Mouse (Mus musculus) forebrain, embryonic 16.5 days (tissue): ENCODE measurements around the gene AA467197. TPM values are rescaled to one million over a fixed set of nuclear protein-coding genes. Genes with fewer than 3 reads are reported as not detected.

Source experiments
- ATAC-seq: fragments of 200-750 bp; cut with Nextera tagmentation; 2 replicates; pipeline ENCODE4 v1.8.0; 2017; ENCODE audit warnings: mild to moderate bottlenecking, moderate library complexity
- H3K27ac ChIP-seq: fragments of 300-500 bp; sonication (generic); 2 replicates; pipeline ENCODE4 v1.5.1; 2014; ENCODE audit warnings: low read length, control low read depth
- H3K27me3 ChIP-seq: fragments of 300-500 bp; sonication (generic); replicated peaks from 2 replicates; pipeline ENCODE4 v1.6.1; 2014; ENCODE audit warnings: low read length; ENCODE audit not compliant: control insufficient read depth, insufficient read depth
- H3K36me3 ChIP-seq: fragments of 300-500 bp; sonication (generic); 2 replicates; pipeline ENCODE4 v1.6.1; 2014; ENCODE audit not compliant: control insufficient read depth, insufficient read depth
- H3K4me1 ChIP-seq: fragments of 300-500 bp; sonication (generic); replicated peaks from 2 replicates; pipeline ENCODE4 v1.6.1; 2014; ENCODE audit warnings: low read length; ENCODE audit not compliant: control insufficient read depth, insufficient read depth
- H3K4me2 ChIP-seq: fragments of 300-500 bp; sonication (generic); 2 replicates; pipeline ENCODE4 v1.6.1; 2014; ENCODE audit warnings: mild to moderate bottlenecking, low read length, control low read depth
- H3K4me3 ChIP-seq: fragments of 300-500 bp; sonication (generic); replicated peaks from 2 replicates; pipeline ENCODE4 v1.5.1; 2014; ENCODE audit warnings: mild to moderate bottlenecking, low read length, control low read depth
- H3K9ac ChIP-seq: fragments of 300-500 bp; sonication (generic); replicated peaks from 2 replicates; pipeline ENCODE4 v1.6.1; 2014; ENCODE audit warnings: low read depth, low read length, control low read depth
- H3K9me3 ChIP-seq: fragments of 300-500 bp; sonication (generic); 2 replicates; pipeline ENCODE4 v1.6.1; 2016; ENCODE audit warnings: low read length; ENCODE audit not compliant: control insufficient read depth
- WGBS: fragments of 180-500 bp; shearing (Covaris S2); extraction: QIAGEN DNeasy Blood & Tissue Kit; methylation state at CpG from one replicate; pipeline ENCODE4 v1.1.7; 2014; 5-methylcytosine and 5-hydroxymethylcytosine counted together
- polyA plus RNA-seq: library from polyadenylated mRNA; unstranded; fragments of >200 nt; fragmentation: Nextera tagmentation; extraction: Ambion mirVana; gene quantifications from 2 replicates; pipeline ENCODE4 v1.2.1, GENCODE M21; 2015

Gene AA467197
- polyA plus RNA-seq, 1 experiment from 2014 or later = not detected

DNA sequence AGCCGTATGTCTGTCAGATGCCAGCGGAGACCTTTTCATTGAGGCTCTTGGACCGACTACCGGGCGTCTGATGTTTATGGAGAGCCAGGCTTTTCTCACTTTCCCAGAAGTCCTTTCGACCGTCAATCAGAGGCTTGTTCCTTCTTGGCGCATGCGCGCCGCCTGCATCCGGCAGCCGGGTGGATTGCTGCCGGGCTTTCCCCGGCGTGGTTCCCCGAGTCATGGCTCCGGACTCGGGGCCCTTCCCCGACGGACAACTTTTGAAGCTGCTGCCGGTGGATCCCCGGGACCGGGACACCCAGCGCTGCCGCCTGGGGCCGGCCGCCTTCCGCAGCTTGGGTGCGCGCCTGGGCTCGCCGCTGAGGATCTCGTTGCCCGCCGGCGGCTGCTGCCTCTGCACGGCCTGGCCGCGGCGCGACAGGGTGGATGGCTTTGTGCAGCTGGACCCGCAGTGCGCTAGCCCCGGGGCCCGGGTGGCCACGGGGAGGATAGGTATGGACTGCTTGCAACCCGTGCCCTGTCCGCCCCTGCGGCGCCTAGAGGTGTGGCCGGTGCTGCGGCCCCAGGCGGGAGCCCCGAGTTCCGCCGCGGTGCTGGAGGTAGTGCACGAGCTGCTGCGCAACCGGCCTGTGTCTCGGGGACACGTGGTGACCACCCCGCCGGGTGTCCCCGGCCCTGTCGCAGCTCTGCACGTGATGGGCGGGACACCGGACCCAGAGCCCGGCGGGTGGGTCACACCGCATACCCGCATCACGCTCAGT is 6.1 kb upstream of the AA467197 start:
- peak; percentile 88 for ATAC-seq
- H3K4me1 ChIP-seq = peaks cover 14% of the 10 kb centered on the region
- H3K36me3 ChIP-seq = 0 out of 2 replicates have a peak, but pooled peaks cover 6% of the 10 kb centered on the region
- H3K4me3 ChIP-seq = peak overlapping the region; percentile 98
- whole genome bisulfite sequencing = under 1% methylated on average over 72 of the region's 75 CpGs
- H3K27ac ChIP-seq = peak overlapping the region; percentile 73
- H3K4me2 ChIP-seq = peak overlapping the region; percentile 91
- peak overlapping the region; percentile 90 for H3K9ac ChIP-seq
- no peaks in the 10 kb centered on the region for H3K9me3 ChIP-seq
- H3K27me3 ChIP-seq = no peaks in the 10 kb centered on the region

DNA sequence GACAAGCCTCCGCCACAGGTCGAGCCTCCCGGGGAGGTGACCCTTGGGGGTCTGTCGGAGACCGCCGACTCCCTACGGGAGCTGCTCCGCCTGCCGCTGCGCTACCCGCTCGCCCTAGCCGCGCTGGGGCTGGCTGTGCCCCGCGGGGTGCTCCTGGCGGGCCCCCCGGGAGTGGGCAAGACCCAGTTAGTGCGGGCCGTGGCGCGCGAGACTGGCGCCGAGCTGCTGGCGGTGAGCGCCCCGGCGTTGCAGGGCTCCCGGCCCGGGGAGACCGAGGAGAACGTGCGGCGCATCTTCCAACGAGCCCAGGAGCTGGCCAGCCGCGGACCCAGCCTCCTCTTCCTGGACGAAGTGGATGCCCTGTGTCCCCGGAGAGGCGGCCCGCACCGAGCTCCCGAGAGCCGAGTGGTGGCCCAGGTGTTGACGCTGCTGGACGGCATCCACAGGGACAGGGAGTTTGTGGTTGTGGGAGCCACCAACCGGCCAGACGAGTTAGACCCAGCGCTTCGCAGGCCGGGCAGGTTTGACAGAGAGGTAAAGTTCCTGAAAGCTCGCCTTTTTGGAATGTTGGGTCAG is 5.5 kb upstream of the AA467197 start:
- 0% methylated on average over 52 of the region's 53 CpGs for WGBS
- H3K27me3 ChIP-seq = no peaks in the 10 kb centered on the region
- no peak for ATAC-seq
- H3K4me1 ChIP-seq = peaks cover 14% of the 10 kb centered on the region
- H3K4me2 ChIP-seq = peak overlapping the region; percentile 91
- 0 out of 2 replicates have a peak, but pooled peaks cover 6% of the 10 kb centered on the region for H3K36me3 ChIP-seq
- H3K27ac ChIP-seq = no peak overlapping the region
- H3K9ac ChIP-seq = peak overlapping the region; percentile 90
- no peaks in the 10 kb centered on the region for H3K9me3 ChIP-seq
- H3K4me3 ChIP-seq = peak overlapping the region; percentile 98

DNA sequence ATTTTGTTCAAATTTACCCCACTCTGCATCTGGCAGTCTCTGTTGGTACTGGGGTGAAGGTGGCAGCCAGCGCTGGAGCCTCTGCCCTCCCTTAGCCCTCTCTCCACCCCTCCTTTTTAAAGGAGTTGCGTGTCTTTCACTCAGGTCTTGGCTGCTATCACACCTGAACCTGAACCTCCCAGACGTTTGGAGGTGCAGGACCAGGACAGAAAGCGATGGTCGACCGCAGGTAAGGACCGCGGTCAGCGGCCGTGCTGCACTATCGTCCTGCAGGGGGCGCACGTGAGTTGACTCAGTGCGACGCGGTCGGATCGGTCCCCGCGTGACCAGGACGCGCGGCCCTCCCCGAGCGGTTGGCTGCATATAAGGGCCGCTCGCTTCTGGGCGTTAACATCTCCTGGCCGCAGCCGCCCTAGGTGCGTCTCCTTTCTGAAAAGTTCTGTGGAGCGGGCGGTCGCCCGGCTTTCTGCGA is 776 bp downstream of the AA467197 start:
- Histone ChIP-seq H3K27ac (no peak overlapping the region), H3K36me3 (0 out of 2 replicates have a peak, but pooled peaks cover 4% of the 10 kb centered on the region), H3K27me3 (peaks cover 5% of the 10 kb centered on the region; the same call in 1 of the 2 replicates), H3K9ac (peak overlapping the region; percentile 48), H3K4me2 (peak overlapping the region; percentile 74), H3K4me3 (peak overlapping the region; percentile 44), H3K4me1 (peaks cover 5% of the 10 kb centered on the region), H3K9me3 (no peaks in the 10 kb centered on the region)
- 1% methylated on average over 36 of the region's 36 CpGs for WGBS
- ATAC-seq = peak; percentile 71

DNA sequence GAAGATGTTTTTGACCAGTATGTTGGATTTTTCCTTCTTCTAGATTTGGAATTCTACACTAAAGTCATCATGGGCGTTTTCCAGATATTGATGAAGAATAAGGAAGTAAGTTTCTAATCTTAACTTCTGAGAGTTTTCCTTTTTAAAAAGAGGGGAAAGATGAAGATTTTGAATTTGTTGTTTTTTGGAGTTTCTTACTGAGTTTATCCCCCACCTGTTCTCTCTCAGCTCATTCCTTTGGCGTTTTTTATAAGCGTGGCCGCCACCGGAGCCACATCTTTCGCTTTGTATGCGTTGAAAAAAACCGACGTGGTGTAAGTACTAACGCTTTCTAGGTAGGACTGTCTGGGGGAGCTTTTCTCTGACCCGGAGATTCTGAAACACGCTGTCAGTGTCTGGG is 1.2 kb downstream of the AA467197 start:
- peak overlapping the region; percentile 48 for H3K9ac ChIP-seq
- WGBS = 31% methylated on average over 12 of the region's 12 CpGs

DNA sequence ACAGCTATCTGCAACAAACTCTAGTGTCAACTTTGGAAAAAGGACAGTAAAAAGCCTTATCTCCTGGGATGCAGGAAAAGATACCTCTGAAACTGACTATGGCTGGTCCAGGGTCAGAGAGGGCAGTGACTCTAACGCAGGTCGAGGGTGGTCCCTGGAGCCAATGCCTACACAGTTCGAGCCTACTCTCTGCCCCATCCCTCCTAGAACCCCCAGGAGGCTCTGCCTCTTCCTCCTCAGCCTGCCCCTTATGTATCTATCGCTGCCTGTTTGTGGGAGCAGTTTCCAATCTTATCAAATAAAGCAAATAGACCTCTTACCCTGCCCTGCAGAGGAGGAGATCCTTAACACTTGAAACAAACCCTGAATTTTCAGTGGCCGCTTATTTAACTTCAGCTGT is 1.9 kb downstream of the AA467197 start:
- Histone ChIP-seq H3K27me3 (peaks cover 5% of the 10 kb centered on the region; the same call in 1 of the 2 replicates), H3K9ac (no peak overlapping the region), H3K27ac (no peak overlapping the region), H3K4me3 (no peak overlapping the region), H3K9me3 (no peaks in the 10 kb centered on the region), H3K4me2 (no peak overlapping the region), H3K4me1 (peaks cover 5% of the 10 kb centered on the region), H3K36me3 (no peaks in the 10 kb centered on the region)
- ATAC-seq = no peak
- 63% methylated on average over 5 of the region's 5 CpGs for WGBS

More for the DNA sequence above, 1.2 kb downstream of the AA467197 start:
- Histone ChIP-seq H3K4me3 (peak overlapping the region; percentile 44), H3K4me2 (peak overlapping the region; percentile 74), H3K9me3 (no peaks in the 10 kb centered on the region), H3K27me3 (peaks cover 5% of the 10 kb centered on the region; the same call in 1 of the 2 replicates), H3K27ac (no peak overlapping the region), H3K4me1 (peaks cover 5% of the 10 kb centered on the region), H3K36me3 (0 out of 2 replicates have a peak, but pooled peaks cover 4% of the 10 kb centered on the region)
- no peak for ATAC-seq

DNA sequence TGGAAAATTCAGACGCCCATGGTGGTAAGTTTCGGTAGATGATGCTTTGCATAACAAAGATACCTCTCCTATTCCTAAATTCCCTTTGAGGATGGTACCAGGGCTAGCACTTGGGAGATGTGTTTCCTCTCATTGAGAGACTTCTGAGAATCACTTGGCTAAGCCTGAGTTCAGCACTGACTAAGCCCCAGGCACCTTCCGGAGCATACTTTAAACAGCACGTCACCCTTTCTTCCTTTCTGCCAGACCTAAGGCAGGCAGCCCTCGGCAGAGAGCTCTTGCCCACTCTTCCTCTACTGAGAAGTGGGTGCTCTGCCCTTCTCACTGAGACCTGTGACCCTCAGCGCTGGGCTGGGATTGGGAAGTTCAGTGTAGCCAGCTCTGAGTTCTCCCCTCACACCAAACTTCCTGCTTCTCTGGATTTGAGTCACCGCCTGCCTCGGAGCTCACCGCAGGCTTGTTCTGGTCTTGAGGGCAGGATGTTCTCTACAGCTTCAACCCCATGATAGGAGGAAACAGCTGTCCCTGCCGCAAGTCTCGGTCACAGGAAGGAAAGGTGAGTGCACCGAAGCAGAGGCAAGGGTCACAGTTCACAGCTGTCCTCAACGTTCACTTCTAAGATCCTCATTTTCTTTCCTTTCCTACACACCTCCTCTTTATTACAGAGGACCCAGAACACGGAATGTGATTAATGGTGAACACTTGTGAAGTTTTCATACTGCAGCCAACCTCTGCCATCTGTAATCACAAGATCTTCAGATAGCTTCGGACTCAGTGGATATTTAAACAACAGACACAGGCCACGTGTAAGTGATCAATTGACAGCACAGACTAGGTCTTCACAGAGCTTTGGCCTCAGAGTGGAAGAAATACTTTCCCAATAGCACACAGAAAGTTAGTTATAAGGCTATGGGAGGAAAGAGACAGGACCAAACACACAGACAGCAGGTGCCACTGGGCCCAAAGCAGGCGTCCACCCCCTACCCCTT is 15.6 kb downstream of the AA467197 start:
- no peak for ATAC-seq

DNA sequence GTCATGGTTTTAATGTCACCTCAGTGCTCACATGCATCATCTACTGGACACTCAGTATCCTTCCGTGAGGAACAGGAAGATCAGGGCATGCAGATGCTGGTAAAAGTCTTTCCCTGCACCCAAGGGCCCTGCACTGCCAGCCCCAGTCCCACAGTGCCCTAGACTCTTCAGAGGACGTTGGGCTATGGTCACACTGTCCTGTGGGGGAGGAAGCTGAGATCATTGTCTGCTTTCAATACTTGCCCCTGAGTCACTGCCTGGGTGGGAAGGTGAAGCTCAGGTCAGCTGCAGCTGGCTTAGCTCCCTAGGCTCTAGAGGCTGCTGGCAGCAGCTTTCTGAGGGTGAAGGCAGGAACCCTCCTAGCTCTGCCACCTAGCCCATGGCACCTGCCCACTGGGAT is 19.3 kb downstream of the AA467197 start:
- H3K4me2 ChIP-seq = no peak overlapping the region
- ATAC-seq = no peak
- no peaks in the 10 kb centered on the region for H3K36me3 ChIP-seq
- no peak overlapping the region for H3K9ac ChIP-seq
- no peak overlapping the region for H3K4me3 ChIP-seq
- 65% methylated on average over 2 of the region's 2 CpGs for WGBS
- H3K27ac ChIP-seq = no peak overlapping the region
- no peaks in the 10 kb centered on the region for H3K4me1 ChIP-seq
- no peaks in the 10 kb centered on the region for H3K9me3 ChIP-seq
- no peaks in the 10 kb centered on the region for H3K27me3 ChIP-seq

More for the DNA sequence above, 15.6 kb downstream of the AA467197 start:
- H3K4me3 ChIP-seq = no peak overlapping the region
- no peaks in the 10 kb centered on the region for H3K27me3 ChIP-seq
- H3K4me2 ChIP-seq = no peak overlapping the region
- no peaks in the 10 kb centered on the region for H3K9me3 ChIP-seq
- WGBS = 79% methylated on average over 17 of the region's 17 CpGs
- no peak overlapping the region for H3K9ac ChIP-seq
- no peak overlapping the region for H3K27ac ChIP-seq
- no peaks in the 10 kb centered on the region for H3K36me3 ChIP-seq
- H3K4me1 ChIP-seq = no peaks in the 10 kb centered on the region

DNA sequence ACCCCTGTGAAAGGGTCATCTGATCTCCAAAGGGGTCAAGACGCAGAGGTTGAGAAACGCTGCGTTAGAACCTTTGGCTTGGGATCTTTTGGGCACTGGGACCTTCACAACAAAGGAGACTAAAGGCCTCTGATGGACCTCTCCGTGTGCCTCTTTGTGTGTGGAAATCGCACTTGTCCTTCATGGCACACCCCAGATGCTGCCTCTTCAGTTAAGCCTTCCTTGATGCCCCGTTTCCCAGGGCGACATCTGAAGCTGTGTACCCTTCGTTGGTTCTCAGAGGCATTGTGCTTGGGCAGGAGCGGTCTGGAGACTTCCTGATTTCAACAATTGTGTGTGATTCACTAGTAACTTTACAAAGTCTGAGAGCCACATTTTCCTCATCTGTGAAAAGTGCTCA is 20.0 kb downstream of the AA467197 start:
- Histone ChIP-seq H3K4me3 (no peak overlapping the region), H3K4me1 (no peaks in the 10 kb centered on the region), H3K27me3 (no peaks in the 10 kb centered on the region), H3K9ac (no peak overlapping the region), H3K36me3 (no peaks in the 10 kb centered on the region), H3K4me2 (no peak overlapping the region), H3K27ac (no peak overlapping the region), H3K9me3 (no peaks in the 10 kb centered on the region)
- no peak for ATAC-seq
- WGBS = 79% methylated on average over 9 of the region's 9 CpGs
